Mouse (Mus musculus) lung, postnatal 25 days (tissue): Measurements from ENCODE around the gene Calhm2.

Experiments
- DNase-seq: peaks from one replicate; pipeline ENCODE4 v3.0.0; 2022; ENCODE audit warnings: low spot score

Calhm2 gene

DNA sequence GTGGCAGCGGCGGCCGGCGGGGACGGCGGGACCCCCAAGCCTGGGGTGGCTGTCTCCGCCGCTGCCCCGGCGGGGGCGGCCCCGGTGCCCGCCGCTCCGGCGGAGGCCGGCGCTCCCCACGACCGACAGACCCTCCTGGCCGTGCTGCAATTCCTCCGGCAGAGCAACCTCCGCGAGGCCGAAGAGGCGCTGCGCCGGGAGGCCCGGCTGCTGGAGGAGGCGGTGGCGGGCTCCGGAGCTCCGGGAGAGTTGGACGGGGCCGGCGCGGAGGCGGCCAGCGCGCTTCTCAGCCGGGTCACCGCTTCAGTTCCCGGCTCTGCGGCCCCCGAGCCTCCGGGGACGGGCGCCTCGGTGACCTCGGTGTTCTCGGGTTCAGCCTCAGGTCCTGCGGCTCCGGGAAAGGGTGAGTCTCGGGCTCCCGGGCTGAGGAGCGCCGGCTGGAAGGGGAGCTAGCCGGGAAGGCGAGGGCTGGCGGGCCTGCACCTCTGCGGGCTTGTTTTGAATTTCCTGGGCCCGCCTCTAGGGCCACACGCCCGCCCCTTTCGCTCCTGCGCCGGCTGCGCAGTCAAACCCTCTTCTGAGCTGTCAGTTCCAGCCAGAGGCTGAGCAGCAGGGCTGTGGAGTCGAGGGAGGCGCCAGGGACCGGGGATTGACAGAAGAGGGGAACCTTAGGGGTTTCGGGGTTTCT is 70.0 kb downstream of the Calhm2 start:
- DNase-seq, result peak; percentile 88

DNA sequence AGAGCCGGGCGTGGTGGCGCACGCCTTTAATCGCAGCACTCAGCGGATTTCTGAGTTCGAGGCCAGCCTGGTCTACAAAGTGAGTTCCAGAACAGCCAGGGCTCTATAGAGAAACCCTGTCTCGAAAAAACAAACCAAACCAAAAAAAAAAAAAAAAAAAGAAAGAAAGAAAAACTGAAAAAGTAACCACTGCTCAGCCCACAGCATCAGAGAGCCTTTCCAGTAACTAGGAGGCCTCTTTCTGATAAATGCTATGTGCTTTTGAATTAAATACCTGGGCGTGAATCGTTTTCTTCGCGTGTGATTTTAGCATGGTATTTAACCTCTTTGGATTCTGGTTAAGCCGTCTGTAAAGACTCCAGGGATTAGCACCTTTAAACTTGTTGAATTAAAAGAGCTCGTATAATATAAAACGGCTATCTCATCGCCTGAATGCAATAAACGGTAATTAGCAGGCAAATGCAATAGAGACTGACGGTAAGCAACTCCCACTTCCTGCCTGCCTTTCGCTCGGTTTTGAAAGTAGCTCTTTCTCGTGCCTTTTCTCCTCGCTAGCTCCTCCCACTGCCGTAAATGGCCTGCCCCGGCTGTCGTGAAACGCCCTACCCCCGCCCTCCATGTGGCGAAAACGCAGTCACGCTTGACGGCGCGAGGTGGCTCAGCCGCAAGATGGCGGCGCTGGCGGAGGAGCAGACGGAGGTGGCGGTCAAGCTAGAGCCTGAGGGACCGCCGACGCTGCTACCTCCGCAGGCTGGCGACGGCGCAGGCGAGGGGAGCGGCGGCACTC is 70.8 kb downstream of the Calhm2 start, which contains the start of gene Taf5:
Gene Taf5 (plus strand): TSS at position 651 of the 787 bp plus-strand sequence.
- peak; percentile 98 for DNase-seq

DNA sequence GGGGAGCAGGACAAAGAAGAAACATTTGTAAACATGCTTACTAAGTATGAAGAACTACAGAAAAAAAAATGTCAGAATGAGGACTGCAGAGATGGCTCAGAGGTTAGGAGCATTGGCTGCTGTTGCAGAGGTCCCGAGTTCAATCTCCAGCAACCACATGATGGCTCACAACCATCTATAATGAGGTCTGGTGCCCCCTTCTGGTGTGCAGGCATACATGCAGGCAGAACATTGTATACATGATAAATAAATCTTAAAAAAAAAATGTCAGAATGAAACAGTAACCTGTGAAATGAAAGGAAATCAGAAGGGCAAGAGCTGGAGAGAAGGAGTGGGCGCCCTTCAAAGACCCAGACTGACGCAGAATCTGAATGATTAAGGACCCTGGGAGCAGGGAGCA is 72.2 kb downstream of the Calhm2 start:
- no peak for DNase-seq

DNA sequence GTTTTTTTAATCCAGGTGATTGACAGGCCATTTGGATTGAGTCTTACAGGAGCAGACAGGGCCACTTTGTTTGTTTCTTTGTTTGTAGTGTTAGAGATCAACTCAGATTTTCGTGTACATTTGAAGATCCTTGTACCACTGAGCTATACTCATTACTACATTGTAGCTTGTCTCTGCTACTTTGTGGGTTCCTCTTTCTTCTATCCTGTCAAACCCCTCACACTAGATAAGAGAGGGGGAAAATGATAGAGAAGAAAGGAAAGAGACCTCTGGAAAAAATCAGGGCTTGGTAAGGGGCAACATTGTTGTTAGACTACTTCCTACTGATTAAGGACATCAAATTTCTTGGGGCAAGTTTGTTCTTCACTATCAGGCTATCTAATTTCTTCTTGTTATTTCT is 80.4 kb downstream of the Calhm2 start:
- no peak for DNase-seq
